ENCODE assay signal across 8 mouse cellular contexts in genomic region chr17:25578920-25579319, GRCm38 (mm10). TPM values are rescaled to one million over a fixed set of nuclear protein-coding genes. Genes with fewer than 3 reads are reported as not detected.
DNase-seq lines count a peak whose midpoint lies in the region; ATAC-seq and TF ChIP-seq lines count a peak whose summit lies in the region.

Gene Lmf1 (plus strand): TSS chr17:25579085.

- 0% methylated on average over 31 of the region's 31 CpGs for WGBS in forebrain, embryonic 16.5 days
- WGBS in lung, embryonic 15.5 days: under 1% methylated on average over 31 of the region's 31 CpGs

- intact Hi-C loops in heart, postnatal 36 days (cut with DNase I): no loop called here

- peaks cover 48% of the 10 kb centered on the region for H3K4me1 ChIP-seq in G1E (ENCODE audit: insufficient read depth, low read depth, low read length)
- peaks cover 21% of the 10 kb centered on the region for H3K4me1 ChIP-seq in forebrain, embryonic 16.5 days (replicated peaks; ENCODE audit: control insufficient read depth, insufficient read depth, low read length)
- peaks cover 20% of the 10 kb centered on the region; the same call in 1 of the 2 replicates for H3K4me1 ChIP-seq in lung, embryonic 15.5 days

- H3K4me3 ChIP-seq in G1E (ENCODE audit: low read depth, low read length): peak within 1 kb of the TSS; percentile 76
- H3K4me3 ChIP-seq in forebrain, embryonic 16.5 days (replicated peaks; ENCODE audit: low read length): peak within 1 kb of the TSS; percentile 72
- H3K4me3 ChIP-seq in lung, embryonic 15.5 days: peak within 1 kb of the TSS; percentile 75

- H3K4me2 ChIP-seq in forebrain, embryonic 16.5 days (ENCODE audit: low read length): peak within 1 kb of the TSS; percentile 66
- peak within 1 kb of the TSS; percentile 87 for H3K4me2 ChIP-seq in lung, embryonic 15.5 days

- H3K36me3 ChIP-seq in G1E (replicated peaks): peaks cover 26% of the 10 kb centered on the region
- H3K36me3 ChIP-seq in forebrain, embryonic 16.5 days (ENCODE audit: control insufficient read depth, insufficient read depth): no peaks in the 10 kb centered on the region
- no peaks in the 10 kb centered on the region for H3K36me3 ChIP-seq in lung, embryonic 15.5 days

- peak; percentile 99 for DNase-seq in G1E (ENCODE audit: low spot score)
- DNase-seq in cerebellum, adult 18-20 months: peak; percentile 98
- peak; percentile 95 to 96 for DNase-seq in heart, postnatal 36 days
- peak; percentile 94 to 97 for DNase-seq in layer of hippocampus, adult 8-10 months (ENCODE audit: low spot score in 2 of 2)
- DNase-seq in ovary, adult 18-20 months (ENCODE audit: low spot score): peak; percentile 95
- peak; percentile 98 for DNase-seq in thymus, postnatal 0 days (ENCODE audit: low spot score)

- H3K9ac ChIP-seq in forebrain, embryonic 16.5 days (replicated peaks; ENCODE audit: low read depth, low read length): peak within 1 kb of the TSS; percentile 81
- peak within 1 kb of the TSS; percentile 80 for H3K9ac ChIP-seq in lung, embryonic 15.5 days

- peaks cover 29% of the 10 kb centered on the region for H3K27me3 ChIP-seq in G1E (ENCODE audit: insufficient read depth, low read length)
- no peaks in the 10 kb centered on the region for H3K27me3 ChIP-seq in forebrain, embryonic 16.5 days (replicated peaks; ENCODE audit: control insufficient read depth, insufficient read depth, low read length)
- no peaks in the 10 kb centered on the region for H3K27me3 ChIP-seq in lung, embryonic 15.5 days

- TF ChIP-seq CTCF in G1E (IDR thresholded peaks at IDR 0.05; ENCODE audit: low read depth, low read length): no peak

- H3K9me3 ChIP-seq in G1E (replicated peaks): no peaks in the 10 kb centered on the region
- no peaks in the 10 kb centered on the region for H3K9me3 ChIP-seq in forebrain, embryonic 16.5 days (ENCODE audit: control insufficient read depth, low read length)
- no peaks in the 10 kb centered on the region for H3K9me3 ChIP-seq in lung, embryonic 15.5 days

- peak within 1 kb of the TSS; percentile 60 for H3K27ac ChIP-seq in forebrain, embryonic 16.5 days (ENCODE audit: low read length)
- H3K27ac ChIP-seq in lung, embryonic 15.5 days: peak within 1 kb of the TSS; percentile 70

- peak; percentile 97 for ATAC-seq in G1E (ENCODE audit: extremely low read depth, insufficient number of reproducible peaks, low FRiP score, poor library complexity, severe bottlenecking)
- ATAC-seq in forebrain, embryonic 16.5 days: peak; percentile 98
- ATAC-seq in lung, embryonic 15.5 days (ENCODE audit: borderline replicate concordance, extremely low read depth, low FRiP score, low TSS enrichment): peak; percentile 96

RNA-seq across cellular contexts. Expression of gene Lmf1, which starts in this region (rescaled TPM):
- total RNA-seq in G1E (2014; fragmentation: Nextera tagmentation) (27.6 and 29.9 TPM in 2 replicates), G1E (2017) (8.7 and 8.8 TPM in 2 replicates)
- 15.7 and 16.2 TPM in 2 replicates for polyA plus RNA-seq in G1E (2012)
- 18.3 and 19.4 TPM in 2 replicates for polyA plus RNA-seq in forebrain, embryonic 16.5 days (2015; fragmentation: Nextera tagmentation; extraction: Ambion mirVana)
- 10 to 100 TPM; 27.4 to 33.8 TPM for total RNA-seq in heart, postnatal 36 days (2021)
- total RNA-seq in layer of hippocampus, adult 8-10 months (2022): 10 to 100 TPM; 27.0 to 33.4 (median 28.4) TPM
- polyA plus RNA-seq in lung, embryonic 15.5 days (2015; fragmentation: Nextera tagmentation; extraction: Ambion mirVana): 25.7 and 26.7 TPM in 2 replicates
- polyA plus RNA-seq in thymus, postnatal 0 days (2015; fragmentation: Nextera tagmentation; extraction: Ambion mirVana): 15.5 and 16.1 TPM in 2 replicates

Comparison
In these comparisons a context has a peak if more than half of its experiments do, and no peak if none do; other contexts are left out.
1. Peak in every context shown above with its lines: DNase-seq, ATAC-seq, H3K4me3 ChIP-seq and H3K27ac ChIP-seq.